Mouse (Mus musculus) kidney, postnatal 0 days (tissue): ENCODE measurements at regions not wholly inside any gene's neighbourhood (a gene's known extent, or its start where the extent isn't known, plus 50 kb on each side); places are given as distances from the start of the nearest gene placed in this dataset.

ENCODE experiments used
- ATAC-seq: fragments of 200-750 bp; cut with Nextera tagmentation; replicated peaks from 2 replicates; pipeline ENCODE4 v1.8.0; 2017; ENCODE audit warnings: low read depth, moderate number of reproducible peaks, moderate TSS enrichment, moderate library complexity; ENCODE audit not compliant: low FRiP score
- DNase-seq: peaks from one replicate; pipeline ENCODE4 v3.0.0-alpha.2; 2016; ENCODE audit warnings: low spot score
- H3K27ac ChIP-seq: fragments of 300-500 bp; sonication (generic); 2 replicates; pipeline ENCODE4 v1.5.1; 2014; ENCODE audit warnings: mild to moderate bottlenecking
- H3K27me3 ChIP-seq: fragments of 300-500 bp; sonication (generic); 2 replicates; pipeline ENCODE4 v1.6.1; 2014; ENCODE audit warnings: low read length, mixed read lengths; ENCODE audit not compliant: insufficient read depth
- H3K36me3 ChIP-seq: fragments of 300-500 bp; sonication (generic); 2 replicates; pipeline ENCODE4 v1.6.1; 2014; ENCODE audit warnings: low read length, mixed read lengths; ENCODE audit not compliant: insufficient read depth
- H3K4me1 ChIP-seq: fragments of 300-500 bp; sonication (generic); replicated peaks from 2 replicates; pipeline ENCODE4 v1.6.1; 2014; ENCODE audit warnings: antibody characterized with exemption, low read length, mixed read lengths; ENCODE audit not compliant: insufficient read depth
- H3K4me2 ChIP-seq: fragments of 300-500 bp; sonication (generic); 2 replicates; pipeline ENCODE4 v1.6.1; 2014; ENCODE audit warnings: mild to moderate bottlenecking, low read length, moderate library complexity, mixed read lengths
- H3K4me3 ChIP-seq: fragments of 300-500 bp; sonication (generic); replicated peaks from 2 replicates; pipeline ENCODE4 v1.5.1; 2014; ENCODE audit warnings: low read depth, low read length
- H3K9ac ChIP-seq: fragments of 300-500 bp; sonication (generic); 2 replicates; pipeline ENCODE4 v1.6.1; 2014; ENCODE audit warnings: low read depth, low read length
- H3K9me3 ChIP-seq: fragments of 300-500 bp; sonication (generic); replicated peaks from 2 replicates; pipeline ENCODE4 v1.6.1; 2016; ENCODE audit warnings: low read length, inconsistent platforms, mixed read lengths
- CTCF ChIP-seq: IDR thresholded peaks from 2 replicates; pipeline ENCODE4 v1.5.1; 2016; ENCODE audit warnings: antibody characterized with exemption, low read depth, mild to moderate bottlenecking, moderate library complexity
- WGBS: fragments of 180-500 bp; shearing (Covaris S2); extraction: QIAGEN DNeasy Blood & Tissue Kit; methylation state at CpG from one replicate; pipeline ENCODE4 v1.1.7; 2014; 5-methylcytosine and 5-hydroxymethylcytosine counted together

- Histone ChIP-seq H3K4me2 (no peak overlapping the region), H3K9ac (no peak overlapping the region), H3K36me3 (no peaks in the 10 kb centered on the region), H3K4me3 (no peak overlapping the region), H3K4me1 (no peaks in the 10 kb centered on the region), H3K9me3 (no peaks in the 10 kb centered on the region), H3K27ac (no peak overlapping the region), H3K27me3 (no peaks in the 10 kb centered on the region)
- WGBS: 53% methylated on average over 1 of the region's 1 CpGs
- no peak for TF ChIP-seq CTCF
- ATAC-seq (no peak), DNase-seq (no peak)
Observed at GRCm38 (mm10) chrX:107031726-107032125, 56.6 kb upstream of the P2ry10 start.

- no peak for ATAC-seq
- 73% methylated on average over 2 of the region's 2 CpGs for WGBS
Observed at GRCm38 (mm10) chrX:107038041-107038440, 50.3 kb upstream of the P2ry10 start.

More at GRCm38 (mm10) chrX:107038041-107038440, 50.3 kb upstream of the P2ry10 start:
- no peak overlapping the region for H3K4me2 ChIP-seq
- no peak for DNase-seq
- no peaks in the 10 kb centered on the region for H3K36me3 ChIP-seq
- no peaks in the 10 kb centered on the region for H3K4me1 ChIP-seq
- H3K9me3 ChIP-seq: no peaks in the 10 kb centered on the region
- H3K27ac ChIP-seq: no peak overlapping the region
- H3K9ac ChIP-seq: no peak overlapping the region
- H3K4me3 ChIP-seq: no peak overlapping the region
- no peaks in the 10 kb centered on the region for H3K27me3 ChIP-seq
- no peak for TF ChIP-seq CTCF
